Mouse (Mus musculus): ENCODE results near the gene Sla2. TPM values are rescaled to one million over a fixed set of nuclear protein-coding genes. Genes with fewer than 3 reads are reported as not detected.

The Sla2 gene
- polyA plus RNA-seq, 1 experiment from 2014 or later = 0.24 TPM

GRCm38 (mm10) chr2:156882431-156883001 lies 4.5 kb downstream of the Sla2 start:
- Histone ChIP-seq H3K27ac (ENCODE audit: low read depth, low read length) (no peak overlapping the region), H3K4me3 (ENCODE audit: low read depth, low read length) (no peak overlapping the region), H3K4me1 (ENCODE audit: control insufficient read depth, insufficient read depth, low read length) (no peaks in the 10 kb centered on the region), H3K27me3 (ENCODE audit: control insufficient read depth, insufficient read depth, low read length) (no peaks in the 10 kb centered on the region), H3K9me3 (ENCODE audit: control insufficient read depth, low read length) (no peaks in the 10 kb centered on the region), H3K36me3 (ENCODE audit: control insufficient read depth, insufficient read depth, low read length) (no peaks in the 10 kb centered on the region), H3K4me2 (ENCODE audit: low read depth, low read length) (no peak overlapping the region), H3K9ac (replicated peaks; ENCODE audit: low read depth, low read length) (no peak overlapping the region)
- no peak for ATAC-seq (ENCODE audit: low read depth)
- WGBS = 41% methylated on average over 10 of the region's 10 CpGs

GRCm38 (mm10) chr2:156879541-156879940 lies 7.5 kb downstream of the Sla2 start:
- H3K36me3 ChIP-seq (ENCODE audit: control insufficient read depth, insufficient read depth, low read length) = peaks cover 1% of the 10 kb centered on the region; the same call in 1 of the 2 replicates
- H3K9me3 ChIP-seq (ENCODE audit: control insufficient read depth, low read length) = no peaks in the 10 kb centered on the region
- no peaks in the 10 kb centered on the region for H3K27me3 ChIP-seq (ENCODE audit: control insufficient read depth, insufficient read depth, low read length)
- H3K27ac ChIP-seq (ENCODE audit: low read depth, low read length) = no peak overlapping the region
- H3K9ac ChIP-seq (replicated peaks; ENCODE audit: low read depth, low read length) = no peak overlapping the region
- ATAC-seq (ENCODE audit: low read depth) = no peak
- no peaks in the 10 kb centered on the region for H3K4me1 ChIP-seq (ENCODE audit: control insufficient read depth, insufficient read depth, low read length)
- no peak overlapping the region for H3K4me3 ChIP-seq (ENCODE audit: low read depth, low read length)
- H3K4me2 ChIP-seq (ENCODE audit: low read depth, low read length) = no peak overlapping the region
- 76% methylated on average over 3 of the region's 3 CpGs for WGBS

GRCm38 (mm10) chr2:156877726-156878125 lies 9.3 kb downstream of the Sla2 start:
- H3K4me3 ChIP-seq (ENCODE audit: low read depth, low read length) = no peak overlapping the region
- H3K4me2 ChIP-seq (ENCODE audit: low read depth, low read length) = no peak overlapping the region
- H3K27me3 ChIP-seq (ENCODE audit: control insufficient read depth, insufficient read depth, low read length) = no peaks in the 10 kb centered on the region
- no peaks in the 10 kb centered on the region for H3K4me1 ChIP-seq (ENCODE audit: control insufficient read depth, insufficient read depth, low read length)
- no peaks in the 10 kb centered on the region for H3K9me3 ChIP-seq (ENCODE audit: control insufficient read depth, low read length)
- WGBS = 46% methylated on average over 9 of the region's 9 CpGs
- no peak for ATAC-seq (ENCODE audit: low read depth)
- no peak overlapping the region for H3K27ac ChIP-seq (ENCODE audit: low read depth, low read length)
- H3K9ac ChIP-seq (replicated peaks; ENCODE audit: low read depth, low read length) = no peak overlapping the region
- H3K36me3 ChIP-seq (ENCODE audit: control insufficient read depth, insufficient read depth, low read length) = peaks cover 19% of the 10 kb centered on the region; the same call in 1 of the 2 replicates

- H3K27ac ChIP-seq (ENCODE audit: low read depth, low read length) = no peak overlapping the region
- WGBS = 94% methylated on average over 4 of the region's 4 CpGs
- ATAC-seq (ENCODE audit: low read depth) = no peak
- H3K27me3 ChIP-seq (ENCODE audit: control insufficient read depth, insufficient read depth, low read length) = no peaks in the 10 kb centered on the region
- no peak overlapping the region for H3K4me2 ChIP-seq (ENCODE audit: low read depth, low read length)
- H3K4me1 ChIP-seq (ENCODE audit: control insufficient read depth, insufficient read depth, low read length) = no peaks in the 10 kb centered on the region
- no peak overlapping the region for H3K9ac ChIP-seq (replicated peaks; ENCODE audit: low read depth, low read length)
- no peak overlapping the region for H3K4me3 ChIP-seq (ENCODE audit: low read depth, low read length)
- H3K36me3 ChIP-seq (ENCODE audit: control insufficient read depth, insufficient read depth, low read length) = peaks cover 28% of the 10 kb centered on the region; the same call in 1 of the 2 replicates
- H3K9me3 ChIP-seq (ENCODE audit: control insufficient read depth, low read length) = no peaks in the 10 kb centered on the region
Measured at GRCm38 (mm10) chr2:156874760-156875510, 12.1 kb downstream of the Sla2 start.

- no peaks in the 10 kb centered on the region for H3K4me1 ChIP-seq (ENCODE audit: control insufficient read depth, insufficient read depth, low read length)
- ATAC-seq (ENCODE audit: low read depth) = no peak
- no peak overlapping the region for H3K4me2 ChIP-seq (ENCODE audit: low read depth, low read length)
- no peaks in the 10 kb centered on the region for H3K27me3 ChIP-seq (ENCODE audit: control insufficient read depth, insufficient read depth, low read length)
- no peaks in the 10 kb centered on the region for H3K9me3 ChIP-seq (ENCODE audit: control insufficient read depth, low read length)
- peaks cover 31% of the 10 kb centered on the region; the same call in 1 of the 2 replicates for H3K36me3 ChIP-seq (ENCODE audit: control insufficient read depth, insufficient read depth, low read length)
- WGBS = 92% methylated on average over 8 of the region's 8 CpGs
- no peak overlapping the region for H3K9ac ChIP-seq (replicated peaks; ENCODE audit: low read depth, low read length)
- H3K4me3 ChIP-seq (ENCODE audit: low read depth, low read length) = no peak overlapping the region
- H3K27ac ChIP-seq (ENCODE audit: low read depth, low read length) = no peak overlapping the region
Measured at GRCm38 (mm10) chr2:156874047-156874759, 12.8 kb downstream of the Sla2 start.

GRCm38 (mm10) chr2:156873629-156874028 lies 13.4 kb downstream of the Sla2 start:
- no peak overlapping the region for H3K4me2 ChIP-seq (ENCODE audit: low read depth, low read length)
- no peak for ATAC-seq (ENCODE audit: low read depth)
- H3K4me1 ChIP-seq (ENCODE audit: control insufficient read depth, insufficient read depth, low read length) = no peaks in the 10 kb centered on the region
- H3K9ac ChIP-seq (replicated peaks; ENCODE audit: low read depth, low read length) = no peak overlapping the region
- no peak overlapping the region for H3K27ac ChIP-seq (ENCODE audit: low read depth, low read length)
- peaks cover 34% of the 10 kb centered on the region; the same call in 1 of the 2 replicates for H3K36me3 ChIP-seq (ENCODE audit: control insufficient read depth, insufficient read depth, low read length)
- H3K4me3 ChIP-seq (ENCODE audit: low read depth, low read length) = no peak overlapping the region
- 39% methylated on average over 5 of the region's 5 CpGs for WGBS
- no peaks in the 10 kb centered on the region for H3K9me3 ChIP-seq (ENCODE audit: control insufficient read depth, low read length)
- no peaks in the 10 kb centered on the region for H3K27me3 ChIP-seq (ENCODE audit: control insufficient read depth, insufficient read depth, low read length)

- no peak overlapping the region for H3K4me2 ChIP-seq (ENCODE audit: low read depth, low read length)
- H3K4me3 ChIP-seq (ENCODE audit: low read depth, low read length) = no peak overlapping the region
- ATAC-seq (ENCODE audit: low read depth) = no peak
- 61% methylated on average over 6 of the region's 6 CpGs for WGBS
- H3K27me3 ChIP-seq (ENCODE audit: control insufficient read depth, insufficient read depth, low read length) = no peaks in the 10 kb centered on the region
- H3K9ac ChIP-seq (replicated peaks; ENCODE audit: low read depth, low read length) = no peak overlapping the region
- no peaks in the 10 kb centered on the region for H3K9me3 ChIP-seq (ENCODE audit: control insufficient read depth, low read length)
- no peak overlapping the region for H3K27ac ChIP-seq (ENCODE audit: low read depth, low read length)
- no peaks in the 10 kb centered on the region for H3K4me1 ChIP-seq (ENCODE audit: control insufficient read depth, insufficient read depth, low read length)
- H3K36me3 ChIP-seq (ENCODE audit: control insufficient read depth, insufficient read depth, low read length) = peaks cover 42% of the 10 kb centered on the region; the same call in 1 of the 2 replicates
Measured at GRCm38 (mm10) chr2:156870519-156870918, 16.5 kb downstream of the Sla2 start.

- WGBS = 94% methylated on average over 7 of the region's 7 CpGs
- H3K27ac ChIP-seq (ENCODE audit: low read depth, low read length) = no peak overlapping the region
- no peaks in the 10 kb centered on the region for H3K4me1 ChIP-seq (ENCODE audit: control insufficient read depth, insufficient read depth, low read length)
- H3K36me3 ChIP-seq (ENCODE audit: control insufficient read depth, insufficient read depth, low read length) = peaks cover 41% of the 10 kb centered on the region; the same call in 1 of the 2 replicates
- H3K4me2 ChIP-seq (ENCODE audit: low read depth, low read length) = no peak overlapping the region
- H3K4me3 ChIP-seq (ENCODE audit: low read depth, low read length) = no peak overlapping the region
- no peak overlapping the region for H3K9ac ChIP-seq (replicated peaks; ENCODE audit: low read depth, low read length)
- no peaks in the 10 kb centered on the region for H3K27me3 ChIP-seq (ENCODE audit: control insufficient read depth, insufficient read depth, low read length)
- no peak for ATAC-seq (ENCODE audit: low read depth)
- no peaks in the 10 kb centered on the region for H3K9me3 ChIP-seq (ENCODE audit: control insufficient read depth, low read length)
Measured at GRCm38 (mm10) chr2:156869554-156869953, 17.4 kb downstream of the Sla2 start.

GRCm38 (mm10) chr2:156868994-156869393 lies 18.0 kb downstream of the Sla2 start:
- Histone ChIP-seq H3K9me3 (ENCODE audit: control insufficient read depth, low read length) (no peaks in the 10 kb centered on the region), H3K4me1 (ENCODE audit: control insufficient read depth, insufficient read depth, low read length) (peaks cover 2% of the 10 kb centered on the region), H3K27ac (ENCODE audit: low read depth, low read length) (no peak overlapping the region), H3K4me2 (ENCODE audit: low read depth, low read length) (no peak overlapping the region), H3K4me3 (ENCODE audit: low read depth, low read length) (no peak overlapping the region), H3K36me3 (ENCODE audit: control insufficient read depth, insufficient read depth, low read length) (peaks cover 35% of the 10 kb centered on the region; the same call in 1 of the 2 replicates), H3K27me3 (ENCODE audit: control insufficient read depth, insufficient read depth, low read length) (no peaks in the 10 kb centered on the region), H3K9ac (replicated peaks; ENCODE audit: low read depth, low read length) (no peak overlapping the region)
- 84% methylated on average over 8 of the region's 8 CpGs for WGBS
- ATAC-seq (ENCODE audit: low read depth) = no peak

All from neural tube, embryonic 14.5 days (tissue).